Mouse (Mus musculus) C2C12 (cell line): ENCODE data around the gene Morn4.

Source experiments
- CTCF ChIP-seq: IDR thresholded peaks from one replicate; pipeline ENCODE4 v1.5.1; 2011; ENCODE audit not compliant: control insufficient read depth, insufficient read depth, insufficient read length
- USF1 ChIP-seq: IDR thresholded peaks from one replicate; pipeline ENCODE4 v1.6.1; 2011; ENCODE audit warnings: low read depth, mild to moderate bottlenecking, control low read depth, moderate library complexity

- TF ChIP-seq USF1, result no peak
- no peak for TF ChIP-seq CTCF
These were observed 42.0 kb upstream of the Morn4 start for GRCm38 (mm10) chr19:42128052-42128740.
